Mouse (Mus musculus) heart, postnatal 14 days (tissue): ENCODE measurements around the gene 0610010K14Rik. TPM values are rescaled to one million over a fixed set of nuclear protein-coding genes. Genes with fewer than 3 reads are reported as not detected.

Experiments
- DNase-seq, 2 experiments: peaks; one replicate each; pipeline ENCODE4 v3.0.0; 2021 to 2022
- intact Hi-C: fragments of 180-260 bp; cut with DNase I; formaldehyde crosslinking; loops from one replicate; pipeline ENCODE4 v1.15.1; 2025
- microRNA-seq, 2 experiments: library from miRNA; unstranded; fragments of <30 nt; microRNA quantifications; one replicate each; pipeline ENCODE4 v1.2.0; 2021 to 2022
- total RNA-seq, 2 experiments: library from RNA; stranded (reverse); gene quantifications; 2 replicates each; pipeline ENCODE4 v1.2.3; 2021

Gene 0610010K14Rik
- total RNA-seq, 2 experiments from 2014 or later: 34.7 to 38.4 TPM

- intact Hi-C loops: no loop called here
- DNase-seq: no peak
Observed at GRCm38 (mm10) chr11:70193354-70194285, 44.1 kb downstream of the 0610010K14Rik start.

- intact Hi-C loops: no loop called here
- DNase-seq: no peak
Observed at GRCm38 (mm10) chr11:70192157-70192556, 45.6 kb downstream of the 0610010K14Rik start.

DNA sequence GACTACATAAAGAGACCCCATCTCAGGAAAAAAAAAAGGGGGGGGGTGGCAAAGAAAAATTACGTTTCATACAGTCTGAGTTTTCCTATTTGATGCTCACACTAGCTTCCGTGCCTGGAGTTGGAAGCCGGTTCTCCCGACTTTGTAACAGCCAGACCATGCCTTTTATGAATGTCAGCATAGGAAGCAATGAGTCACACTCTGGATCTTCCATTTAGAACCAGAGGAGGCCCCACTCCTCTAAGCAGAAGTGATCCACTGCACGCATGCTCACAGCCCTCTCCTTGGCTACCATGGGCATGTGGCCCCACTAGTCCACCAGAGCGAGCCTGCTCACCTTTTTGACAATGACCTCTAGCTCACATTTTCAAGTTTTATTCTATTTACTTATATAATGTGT lies 46.5 kb downstream of the 0610010K14Rik start:
- no peak for DNase-seq
- intact Hi-C loops: no loop called here

DNA sequence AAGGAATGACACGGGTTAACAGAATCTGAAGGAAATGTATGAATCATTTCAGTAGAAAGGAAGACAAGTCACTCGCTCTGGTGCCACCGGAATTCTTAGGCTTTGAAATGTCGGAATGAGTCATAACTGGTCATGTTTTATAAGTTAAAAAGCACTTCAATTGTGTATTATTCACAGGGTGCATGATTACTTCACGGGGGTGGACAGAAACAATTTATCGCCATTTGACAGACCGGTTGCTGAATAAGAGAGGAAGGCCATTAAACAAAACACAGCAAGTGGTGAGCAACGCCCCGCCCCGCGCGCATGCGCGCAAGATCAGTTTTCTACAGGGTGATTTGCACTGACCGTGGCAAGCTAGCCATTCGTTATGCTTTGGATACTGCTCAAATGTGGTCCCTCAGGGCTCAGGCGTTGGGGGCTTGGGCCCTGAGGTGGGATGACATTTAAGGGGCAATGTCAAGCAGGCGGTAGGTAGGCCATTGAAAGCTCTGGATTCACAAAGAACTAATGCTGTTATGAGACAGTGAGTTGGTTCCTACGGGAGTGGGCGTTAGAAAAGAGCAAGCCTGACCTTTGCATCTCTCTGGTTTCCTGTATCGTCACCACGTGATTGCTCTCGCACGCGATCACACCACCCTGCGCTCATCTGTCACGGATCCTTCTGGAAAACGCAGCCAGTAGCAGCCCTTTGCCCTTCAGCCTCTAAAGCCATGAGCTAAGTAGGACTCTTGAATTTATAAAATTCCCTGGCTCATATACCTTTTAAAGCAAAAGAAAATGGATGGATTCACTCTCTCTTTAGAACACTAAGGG lies 48.2 kb downstream of the 0610010K14Rik start:
- intact Hi-C loops: no loop called here
- no peak for DNase-seq

Small RNA genes within 50 kb of the gene (microRNA-seq; reads per million reads assigned to microRNA genes)
- 1,263 to 2,121 reads per million in 2 experiments for gene Mir195a
- gene Mir497: 0 reads per million in 2 experiments
- gene Mir497b: 0 reads per million in 2 experiments

Other genes starting within 250 kb of the 0610010K14Rik start
- 100 to 1,000 TPM; 249 to 257 TPM for gene Gabarap, start 246.8 kb downstream of the 0610010K14Rik start, total RNA-seq
- 10 to 100 TPM; 27.4 to 31.5 TPM for gene Phf23, start 242.1 kb downstream of the 0610010K14Rik start, total RNA-seq
- gene Dvl2, start 237.3 kb downstream of the 0610010K14Rik start, total RNA-seq: 1 to 10 TPM; 7.2 to 9.2 TPM
- 1,000 to 10,000 TPM; 1,350 to 1,353 TPM for gene Acadvl, start 222.5 kb downstream of the 0610010K14Rik start, total RNA-seq
- gene Dlg4, start 221.0 kb downstream of the 0610010K14Rik start, total RNA-seq: 10 to 100 TPM; 10.4 to 11.2 TPM
- gene Asgr1, start 183.8 kb downstream of the 0610010K14Rik start, total RNA-seq: not detected
- gene Asgr2, start 145.3 kb downstream of the 0610010K14Rik start, total RNA-seq: under 1 TPM in 1 of 2 experiments, not detected in 1; 0.45 TPM
- gene Mgl2, start 107.6 kb downstream of the 0610010K14Rik start, total RNA-seq: 1 to 10 TPM; 2.2 to 2.7 TPM
- 1 to 10 TPM; 1.7 to 2.2 TPM for gene Clec10a, start 81.7 kb downstream of the 0610010K14Rik start, total RNA-seq
- under 1 TPM; 0.76 to 0.90 TPM for gene Slc16a11, start 25.2 kb downstream of the 0610010K14Rik start, total RNA-seq
- gene Slc16a13, start 16.9 kb downstream of the 0610010K14Rik start, total RNA-seq: 1 to 10 TPM; 4.2 to 5.8 TPM
- 10 to 100 TPM; 26.1 to 32.5 TPM for gene Bcl6b, start 8.1 kb downstream of the 0610010K14Rik start, total RNA-seq
- gene Gm21988, start 1.9 kb upstream of the 0610010K14Rik start, total RNA-seq: 1 to 10 TPM; 3.1 to 3.2 TPM
- gene Rnasek, start 1.9 kb upstream of the 0610010K14Rik start, total RNA-seq: 10 to 100 TPM; 89.0 to 96.3 TPM
- 1 to 10 TPM; 2.7 to 3.1 TPM for gene Alox12, start 17.4 kb upstream of the 0610010K14Rik start, total RNA-seq
- gene Alox12e, start 84.7 kb upstream of the 0610010K14Rik start, total RNA-seq: under 1 TPM; 0.14 to 0.44 TPM
- 1 to 10 TPM; 5.2 to 8.1 TPM for gene Alox15, start 114.1 kb upstream of the 0610010K14Rik start, total RNA-seq
- 10 to 100 TPM; 19.8 to 22.9 TPM for gene Pelp1, start 172.1 kb upstream of the 0610010K14Rik start, total RNA-seq
- 10 to 100 TPM; 13.8 to 17.0 TPM for gene Arrb2, start 194.7 kb upstream of the 0610010K14Rik start, total RNA-seq
- 1 to 10 TPM; 7.3 to 8.5 TPM for gene Med11, start 214.0 kb upstream of the 0610010K14Rik start, total RNA-seq
- 1 to 10 TPM; 2.9 to 4.7 TPM for gene Zmynd15, start 221.5 kb upstream of the 0610010K14Rik start, total RNA-seq
- gene Cxcl16, start 222.1 kb upstream of the 0610010K14Rik start, total RNA-seq: 1 to 10 TPM; 7.3 to 9.5 TPM